Mouse (Mus musculus) hematopoietic stem cell, adult 5-6 weeks (primary cell): ENCODE data around the gene Hlcs. TPM values are rescaled to one million over a fixed set of nuclear protein-coding genes. Genes with fewer than 3 reads are reported as not detected.
A peak's percentile ranks its signal among the peaks of the same experiment; 100 is the strongest.
"Not testable (repeated sequence)": the region's sequence is repeated elsewhere in the genome, so short reads cannot be mapped to it uniquely, and the experiment has no call there.

ENCODE experiments used
- ATAC-seq, 2 experiments: fragments of 125-278 bp in 1 of 2; replicated peaks in 1 of 2; 2 replicates each; pipeline ENCODE4 v1.8.0; 2016 to 2017; ENCODE audit warnings: inconsistent platforms in 2 of 2, mild to moderate bottlenecking in 2 of 2, moderate number of reproducible peaks in 2 of 2, low read depth in 1 of 2, moderate TSS enrichment in 1 of 2; ENCODE audit not compliant: low FRiP score in 2 of 2, poor library complexity in 2 of 2, severe bottlenecking in 2 of 2, insufficient read depth in 1 of 2, low TSS enrichment in 1 of 2
- total RNA-seq: library from RNA; stranded (forward); fragments of 172-1452, 232-1000 nt; gene quantifications from 2 replicates; pipeline ENCODE4 v1.2.3, GENCODE M21; 2017

Gene Hlcs
- 9.8 and 11.7 TPM in 2 replicates for total RNA-seq

DNA sequence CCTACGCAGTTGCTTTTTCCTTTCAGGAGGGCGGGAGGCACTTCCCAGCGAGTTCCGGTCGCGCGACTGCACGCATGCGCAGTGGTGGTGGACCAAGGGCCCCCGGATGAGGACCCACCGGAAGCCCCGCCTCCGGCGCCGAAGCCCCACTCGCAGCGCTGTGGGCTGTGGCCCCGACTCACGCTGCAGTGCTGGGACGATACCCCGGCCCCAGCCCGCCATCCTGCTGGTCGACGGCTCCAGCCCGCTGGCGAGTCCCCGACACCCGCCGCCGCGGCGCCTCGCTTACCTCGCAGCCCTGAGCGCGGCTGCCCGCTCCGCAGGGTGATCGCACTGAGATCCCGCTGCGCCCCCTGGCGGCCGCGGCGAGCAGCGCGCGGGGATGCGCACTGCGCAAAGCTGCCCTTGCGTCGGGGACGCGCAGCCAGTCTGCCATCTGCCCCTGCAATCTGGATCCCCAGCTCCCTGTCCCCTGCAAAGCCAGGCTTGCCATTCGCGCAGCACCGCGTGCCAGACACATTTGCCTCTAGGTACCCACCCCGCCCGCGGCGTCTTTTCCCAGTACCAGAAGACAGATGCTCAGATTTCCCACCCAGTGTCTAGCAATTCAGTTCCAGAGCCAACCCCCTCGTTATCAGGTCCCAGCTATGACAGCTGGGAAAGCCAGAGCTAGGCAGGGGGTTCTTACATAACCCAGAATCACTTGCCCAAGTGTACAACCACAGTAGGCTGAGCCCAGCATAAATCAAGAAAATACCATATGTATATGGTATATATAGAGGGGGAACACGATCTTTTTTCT is at the start of gene Hlcs:
TSS of gene Hlcs (minus strand) at position 343 of the 802 bp plus-strand sequence.
- ATAC-seq = peak; percentile 70 to 80

DNA sequence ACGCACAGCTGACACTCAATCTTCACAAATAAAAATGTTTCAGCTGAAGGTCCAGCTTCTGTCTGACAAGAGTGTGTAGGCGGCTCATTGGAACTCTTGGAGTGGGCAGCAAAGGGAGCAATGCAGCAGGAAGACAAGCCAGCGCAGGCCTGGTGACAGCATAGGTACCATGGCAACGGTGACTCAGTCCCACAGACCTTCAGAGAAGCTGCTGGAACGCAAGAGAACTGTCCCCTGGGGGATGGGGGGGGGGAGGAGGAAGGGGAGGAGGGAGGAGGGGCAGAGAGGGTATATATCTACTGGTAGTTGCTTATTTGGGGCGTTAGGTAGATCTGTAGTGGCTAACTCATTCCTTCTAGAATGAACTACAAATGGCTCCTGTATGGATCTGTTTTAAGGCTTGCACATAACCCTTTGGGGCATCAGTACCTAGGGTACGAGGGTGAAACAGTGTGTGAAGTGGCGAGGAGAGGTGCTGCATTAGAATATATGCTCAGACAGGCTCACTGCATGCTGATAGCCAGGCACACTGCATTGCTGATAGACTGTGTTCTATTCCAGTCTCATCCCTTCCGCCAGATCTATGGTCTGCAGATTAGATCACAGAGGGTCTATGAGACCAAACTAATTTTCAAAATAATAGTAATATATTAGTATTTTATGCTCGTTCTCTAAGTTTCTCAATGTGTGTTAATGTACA is 49.0 kb upstream of the Hlcs start:
- no peak for ATAC-seq

GRCm38 (mm10) chr16:94360578-94361350 is 47.4 kb upstream of the Hlcs start:
- ATAC-seq = no peak

GRCm38 (mm10) chr16:94358091-94358490 is 44.7 kb upstream of the Hlcs start:
- no peak for ATAC-seq

GRCm38 (mm10) chr16:94356776-94357494 is 43.6 kb upstream of the Hlcs start:
- no peak for ATAC-seq

- ATAC-seq = no peak
These were observed 42.7 kb upstream of the Hlcs start for GRCm38 (mm10) chr16:94356046-94356445.

GRCm38 (mm10) chr16:94354450-94354849 is 41.1 kb upstream of the Hlcs start:
- peak; percentile 82 to 92 for ATAC-seq

DNA sequence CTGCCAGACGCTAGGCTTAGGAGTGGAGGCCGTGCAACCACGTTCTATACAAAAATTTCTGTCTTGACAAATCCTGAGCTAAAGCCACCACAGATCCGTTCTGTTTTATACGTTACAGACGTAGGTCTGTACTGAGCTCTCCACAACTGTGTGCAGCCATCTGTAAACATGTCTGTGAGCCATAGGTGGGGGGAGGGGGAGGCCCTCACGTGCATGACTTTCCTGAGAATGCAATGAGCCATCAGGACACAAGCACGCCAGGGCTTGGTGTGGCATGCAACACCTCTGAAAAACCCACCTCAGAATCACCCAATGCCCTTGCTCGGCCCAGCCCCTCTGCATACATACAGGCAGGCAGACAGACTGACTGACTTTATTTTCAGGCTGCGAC is 36.9 kb upstream of the Hlcs start:
- ATAC-seq = no peak

GRCm38 (mm10) chr16:94349588-94350286 is 36.4 kb upstream of the Hlcs start:
- ATAC-seq = peak; percentile 70 to 71

GRCm38 (mm10) chr16:94348779-94349178 is 35.4 kb upstream of the Hlcs start:
- ATAC-seq = no peak

DNA sequence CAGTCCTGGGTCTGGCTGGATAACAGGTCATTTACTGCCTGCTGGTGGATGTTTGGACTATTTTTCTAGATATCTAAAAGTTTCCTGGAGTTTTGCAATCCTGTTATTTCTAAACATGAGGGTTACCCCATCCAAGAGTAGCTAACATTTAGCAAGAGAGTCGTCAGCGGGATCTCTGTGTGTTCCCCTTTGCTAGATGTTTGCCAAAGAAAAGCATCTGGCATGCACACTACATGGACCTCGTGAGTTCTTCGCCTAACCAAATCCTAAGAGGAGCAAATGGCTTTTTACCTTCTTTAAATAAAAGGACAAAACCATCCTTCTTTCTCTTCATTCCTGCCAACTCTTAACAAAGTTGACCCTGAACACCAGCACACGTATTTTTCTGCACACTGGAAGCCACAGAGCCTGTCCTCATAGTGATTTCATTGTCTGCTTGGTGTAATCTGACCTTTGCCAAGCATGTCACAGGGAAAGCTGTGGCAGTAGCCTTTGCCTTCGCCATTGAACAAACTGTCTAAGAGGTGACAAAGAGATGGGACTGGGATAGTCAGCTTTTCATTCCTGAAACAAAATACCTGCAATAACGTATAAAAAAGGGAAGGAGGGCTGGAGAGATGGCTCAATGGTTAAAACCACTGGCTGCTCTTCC is 33.8 kb upstream of the Hlcs start:
- peak in 1 of 2 experiments; percentile 29; a peak in 1 of 4 replicates for ATAC-seq

- ATAC-seq = no peak
These were observed 32.4 kb upstream of the Hlcs start for GRCm38 (mm10) chr16:94345733-94346132.

DNA sequence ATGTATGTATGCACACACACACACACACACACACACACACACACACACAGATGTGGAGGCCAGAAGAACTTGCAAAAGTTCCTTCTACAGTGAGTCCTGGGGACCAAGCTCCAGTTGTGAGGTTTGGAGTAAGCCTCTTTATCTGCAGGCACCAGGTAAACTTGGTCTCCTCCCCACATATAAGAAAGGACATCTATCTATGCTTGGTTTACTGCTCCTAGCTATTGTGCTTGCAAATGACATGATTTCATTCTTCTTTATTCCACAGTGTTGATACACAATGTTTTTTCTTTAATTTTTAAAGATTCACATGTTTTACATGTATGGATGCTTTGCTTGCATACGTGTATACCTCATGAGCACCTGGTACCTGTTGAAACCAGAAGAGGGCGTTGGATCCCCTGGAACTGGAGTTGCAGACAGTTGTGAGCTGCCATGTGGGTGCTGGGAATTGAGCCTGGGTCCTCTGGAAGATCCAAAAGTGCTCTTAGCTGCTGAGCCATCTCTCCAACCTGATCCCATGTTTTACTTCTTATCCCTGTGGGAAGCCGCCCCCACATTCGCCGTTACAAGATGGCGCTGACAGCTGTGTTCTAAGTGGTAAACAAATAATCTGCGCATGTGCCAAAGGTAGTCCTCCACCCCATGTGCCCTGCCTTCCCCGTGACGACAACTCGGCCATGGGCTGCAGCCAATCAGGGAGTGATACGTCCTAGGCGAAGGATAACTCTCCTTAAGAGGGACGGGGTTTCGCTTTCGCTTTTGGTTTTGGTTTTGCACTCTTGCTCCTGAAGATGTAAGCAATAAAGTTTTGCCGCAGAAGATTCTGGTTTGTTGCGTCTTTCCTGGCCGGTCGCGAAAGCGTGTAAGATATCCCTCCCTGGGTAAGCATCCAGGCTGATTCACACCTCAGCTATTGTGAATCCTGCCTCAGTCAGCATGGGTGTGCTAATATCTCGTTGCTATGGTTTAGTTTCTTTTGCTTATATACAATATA is 26.1 kb upstream of the Hlcs start:
- ATAC-seq = not testable (repeated sequence)

- no peak for ATAC-seq
These were observed 22.3 kb upstream of the Hlcs start for GRCm38 (mm10) chr16:94335656-94336055.

- peak; percentile 51 to 70; a peak in 1 of 4 replicates for ATAC-seq
These were observed 18.5 kb upstream of the Hlcs start for GRCm38 (mm10) chr16:94331886-94332252.
